Mouse (Mus musculus): ENCODE measurements at regions not wholly inside any gene's neighbourhood (a gene's known extent, or its start where the extent isn't known, plus 50 kb on each side); places are given as distances from the start of the nearest gene placed in this dataset.
"Not testable (repeated sequence)": the region's sequence is repeated elsewhere in the genome, so short reads cannot be mapped to it uniquely, and the experiment has no call there.

DNA sequence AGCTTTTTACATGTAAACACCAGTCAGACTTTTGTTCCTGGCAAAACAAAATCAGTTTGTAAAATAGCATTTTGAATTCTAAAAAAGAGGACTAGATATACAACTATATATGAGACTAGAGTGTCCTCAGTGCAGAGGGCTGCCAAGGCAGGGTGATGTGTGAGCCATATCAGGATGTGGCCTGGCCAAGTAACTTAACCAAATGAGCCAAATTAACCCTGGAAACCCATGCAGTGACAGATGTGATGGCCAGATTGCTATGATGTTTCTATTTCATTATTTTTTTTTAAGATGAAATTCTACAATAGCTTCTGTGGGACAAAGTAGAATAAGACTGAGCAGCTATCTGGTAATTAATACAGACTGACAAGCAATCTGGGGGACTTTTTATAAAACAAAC is 181.8 kb downstream of the Nova1 start:
- no peaks in the 10 kb centered on the region for H3K36me3 ChIP-seq (replicated peaks)

DNA sequence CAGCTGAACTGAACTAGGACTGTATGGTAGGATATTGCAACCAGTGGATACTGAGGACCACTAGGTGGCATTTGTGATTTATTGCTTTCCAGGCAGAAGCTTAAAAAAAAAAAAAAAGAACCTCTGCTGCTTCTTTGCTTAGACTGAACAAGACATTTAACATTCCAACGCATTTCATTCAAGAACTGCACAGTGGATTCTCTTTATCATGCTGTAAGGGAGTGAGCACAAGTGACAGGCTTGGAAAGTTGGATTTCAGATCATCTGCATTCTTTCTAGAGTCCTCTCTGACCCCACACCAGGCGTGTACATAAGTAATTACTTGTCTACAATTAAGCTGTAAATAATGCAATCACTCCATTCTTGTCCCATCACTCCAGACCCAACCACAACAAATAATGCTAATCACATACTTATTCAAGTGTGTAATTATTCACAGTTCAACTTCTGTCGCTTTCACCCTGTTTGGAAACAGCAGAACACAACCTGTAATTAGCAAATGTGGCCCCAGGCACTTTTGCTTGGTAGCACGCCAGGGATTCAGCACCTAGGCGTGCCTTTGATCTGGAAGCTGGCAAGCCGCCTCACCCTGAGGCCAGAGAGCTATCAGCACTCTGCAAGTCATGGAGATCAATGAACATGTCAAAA is 183.5 kb downstream of the Nova1 start:
- Histone ChIP-seq H3K9ac (no peak overlapping the region), H3K9me3 (replicated peaks) (no peaks in the 10 kb centered on the region), H3K36me3 (replicated peaks) (no peaks in the 10 kb centered on the region), H3K4me3 (replicated peaks) (no peak overlapping the region), H3K27ac (replicated peaks) (no peak overlapping the region), H3K27me3 (no peaks in the 10 kb centered on the region), H3K4me2 (no peak overlapping the region), H3K4me1 (replicated peaks) (no peaks in the 10 kb centered on the region)
- no peak for ATAC-seq (ENCODE audit: insufficient read depth)
- WGBS (ENCODE audit: insufficient replicate concordance): 18% methylated on average over 6 of the region's 6 CpGs

More for the DNA sequence above, 181.8 kb downstream of the Nova1 start:
- Histone ChIP-seq H3K27ac (replicated peaks) (no peak overlapping the region), H3K9ac (no peak overlapping the region), H3K4me3 (replicated peaks) (no peak overlapping the region), H3K4me2 (no peak overlapping the region), H3K4me1 (replicated peaks) (no peaks in the 10 kb centered on the region), H3K27me3 (no peaks in the 10 kb centered on the region), H3K9me3 (replicated peaks) (no peaks in the 10 kb centered on the region)
- no peak for ATAC-seq (ENCODE audit: insufficient read depth)

DNA sequence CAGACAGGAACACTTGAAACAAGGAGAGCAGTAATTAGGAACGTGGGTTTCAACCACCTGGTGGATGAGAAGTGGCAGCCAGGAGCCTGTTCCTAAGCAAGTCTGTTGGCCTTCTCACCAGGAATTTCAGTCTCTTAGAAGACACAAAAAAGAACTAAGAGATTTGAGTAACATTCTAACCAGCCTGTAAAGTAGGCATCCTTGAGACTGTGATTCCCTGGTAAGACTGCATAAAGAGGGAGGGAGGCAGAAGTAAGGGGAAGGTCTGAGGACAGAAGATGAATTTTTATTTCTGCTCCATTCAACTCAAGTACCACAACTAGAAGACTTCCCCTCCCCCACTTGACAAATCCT is 184.0 kb downstream of the Nova1 start:
- no peaks in the 10 kb centered on the region for H3K36me3 ChIP-seq (replicated peaks)
- H3K27me3 ChIP-seq: no peaks in the 10 kb centered on the region
- no peak overlapping the region for H3K4me3 ChIP-seq (replicated peaks)
- H3K4me1 ChIP-seq (replicated peaks): no peaks in the 10 kb centered on the region
- no peak overlapping the region for H3K27ac ChIP-seq (replicated peaks)
- no peak overlapping the region for H3K4me2 ChIP-seq
- 5% methylated on average over 1 of the region's 1 CpGs for WGBS (ENCODE audit: insufficient replicate concordance)
- H3K9me3 ChIP-seq (replicated peaks): no peaks in the 10 kb centered on the region
- no peak for ATAC-seq (ENCODE audit: insufficient read depth)
- H3K9ac ChIP-seq: no peak overlapping the region

DNA sequence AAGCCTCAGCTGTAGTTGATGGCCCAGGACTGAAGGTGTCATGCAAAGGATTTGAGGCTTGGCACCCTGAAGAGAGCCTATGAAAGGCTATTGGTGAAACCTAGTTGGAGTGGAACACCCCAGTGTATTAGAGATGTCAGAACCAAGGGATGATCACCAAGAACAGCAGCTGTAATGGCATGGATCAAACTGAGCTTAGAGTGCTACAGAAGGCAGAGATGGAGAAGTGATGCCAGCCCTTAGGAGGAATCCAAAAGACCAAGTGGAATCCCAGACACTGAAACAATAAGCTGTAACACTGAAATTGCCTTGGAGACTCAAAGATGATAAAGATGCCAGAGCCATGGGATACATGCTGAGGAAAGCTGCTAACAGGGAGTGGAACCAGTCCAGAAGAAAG is 186.3 kb downstream of the Nova1 start:
- not testable (repeated sequence) for H3K36me3 ChIP-seq (replicated peaks)

DNA sequence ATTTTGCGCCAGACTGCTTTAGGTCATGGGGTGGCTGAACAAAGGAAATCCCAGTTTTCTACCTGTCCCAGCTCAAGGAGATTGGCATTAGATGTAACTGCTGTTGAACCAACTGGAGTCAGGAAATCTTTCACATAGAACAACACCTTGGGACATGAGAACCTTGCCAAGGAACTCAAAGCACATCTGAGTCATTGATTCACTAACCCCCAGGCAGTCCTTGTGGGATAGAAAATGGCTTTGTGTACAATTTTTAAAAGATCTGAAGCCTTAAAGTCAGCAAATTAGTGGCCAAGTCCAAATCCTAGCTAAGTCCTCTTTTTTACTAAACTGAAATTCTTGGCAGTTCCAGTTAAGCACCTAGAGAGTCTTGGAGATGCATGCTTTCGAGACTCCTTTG is 191.4 kb downstream of the Nova1 start:
- no peak overlapping the region for H3K4me2 ChIP-seq
- ATAC-seq (ENCODE audit: insufficient read depth): no peak
- WGBS (ENCODE audit: insufficient replicate concordance): 60% methylated on average over 2 of the region's 2 CpGs

More for the DNA sequence above, 186.3 kb downstream of the Nova1 start:
- ATAC-seq (ENCODE audit: insufficient read depth); H3K9ac ChIP-seq; H3K4me1 ChIP-seq (replicated peaks); H3K4me3 ChIP-seq (replicated peaks); H3K4me2 ChIP-seq; H3K9me3 ChIP-seq (replicated peaks); H3K27ac ChIP-seq (replicated peaks); H3K27me3 ChIP-seq: not testable (repeated sequence)

DNA sequence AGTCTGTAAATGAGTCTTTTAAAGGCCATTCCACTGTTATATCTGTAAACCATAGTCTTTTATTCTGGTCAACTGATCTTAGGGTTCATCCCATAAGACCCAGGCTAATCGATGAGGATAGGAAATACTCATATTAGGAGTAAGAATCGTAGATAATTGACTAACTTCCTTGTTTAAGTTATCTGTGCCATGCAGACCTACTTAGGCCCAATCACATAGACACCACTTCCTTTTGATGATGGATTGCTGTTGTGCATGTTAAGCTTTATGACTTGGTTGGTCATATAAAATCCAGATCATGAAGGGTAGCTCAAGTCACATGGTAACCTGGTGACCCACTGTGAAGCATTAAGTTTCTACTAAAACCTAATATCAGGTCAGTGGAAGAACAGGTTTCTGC is 207.3 kb downstream of the Nova1 start:
- no peaks in the 10 kb centered on the region for H3K4me1 ChIP-seq (replicated peaks)
- WGBS (ENCODE audit: insufficient replicate concordance): 33% methylated on average over 2 of the region's 2 CpGs
- no peak overlapping the region for H3K27ac ChIP-seq (replicated peaks)
- H3K4me2 ChIP-seq: no peak overlapping the region
- no peak for ATAC-seq (ENCODE audit: insufficient read depth)
- no peaks in the 10 kb centered on the region for H3K36me3 ChIP-seq (replicated peaks)
- H3K9me3 ChIP-seq (replicated peaks): no peaks in the 10 kb centered on the region
- no peak overlapping the region for H3K9ac ChIP-seq
- no peak overlapping the region for H3K4me3 ChIP-seq (replicated peaks)
- no peaks in the 10 kb centered on the region for H3K27me3 ChIP-seq

More for the DNA sequence above, 191.4 kb downstream of the Nova1 start:
- Histone ChIP-seq H3K27me3 (no peaks in the 10 kb centered on the region), H3K36me3 (replicated peaks) (no peaks in the 10 kb centered on the region), H3K9ac (no peak overlapping the region), H3K4me1 (replicated peaks) (no peaks in the 10 kb centered on the region), H3K9me3 (replicated peaks) (no peaks in the 10 kb centered on the region), H3K4me3 (replicated peaks) (no peak overlapping the region), H3K27ac (replicated peaks) (no peak overlapping the region)

DNA sequence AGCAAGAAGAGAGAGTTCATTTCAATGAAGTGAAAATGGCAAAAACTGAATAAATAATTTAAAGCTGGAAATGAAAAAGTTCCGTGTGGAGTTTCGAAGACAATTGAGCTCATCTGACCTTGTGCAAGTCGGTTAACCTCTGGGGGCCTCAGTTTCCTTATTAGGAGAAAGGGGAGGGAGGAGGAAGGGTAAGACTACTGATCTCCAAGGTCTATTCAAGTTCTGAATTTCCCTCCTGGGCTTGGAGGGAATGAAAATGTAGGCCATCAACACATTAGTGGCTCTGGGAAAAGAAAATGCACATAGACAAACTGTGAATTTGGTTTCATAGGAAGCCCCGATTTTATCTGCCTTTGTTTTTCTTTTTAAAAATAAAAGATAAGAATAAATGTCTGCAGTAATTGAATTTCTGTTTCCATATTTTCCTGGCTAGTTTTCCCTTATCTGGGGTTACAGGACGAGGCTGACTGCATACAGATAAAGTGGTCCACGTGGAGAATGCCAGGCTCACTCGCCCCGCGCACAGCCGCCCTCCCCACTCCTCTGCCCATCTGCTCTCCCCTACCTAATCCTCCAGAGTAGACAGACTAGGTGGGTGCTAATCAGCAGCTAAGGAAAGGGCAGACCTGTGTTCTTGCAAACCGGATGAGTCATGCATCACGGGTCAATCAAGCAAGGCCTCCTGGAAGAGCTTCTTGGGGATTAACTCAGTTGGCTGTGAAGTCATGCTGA is 209.0 kb downstream of the Nova1 start:
- Histone ChIP-seq H3K4me3 (replicated peaks) (no peak overlapping the region), H3K27me3 (no peaks in the 10 kb centered on the region), H3K9ac (no peak overlapping the region), H3K36me3 (replicated peaks) (no peaks in the 10 kb centered on the region), H3K4me1 (replicated peaks) (no peaks in the 10 kb centered on the region), H3K4me2 (no peak overlapping the region), H3K9me3 (replicated peaks) (no peaks in the 10 kb centered on the region), H3K27ac (replicated peaks) (no peak overlapping the region)
- no peak for ATAC-seq (ENCODE audit: insufficient read depth)
- 39% methylated on average over 12 of the region's 12 CpGs for whole genome bisulfite sequencing (ENCODE audit: insufficient replicate concordance)

DNA sequence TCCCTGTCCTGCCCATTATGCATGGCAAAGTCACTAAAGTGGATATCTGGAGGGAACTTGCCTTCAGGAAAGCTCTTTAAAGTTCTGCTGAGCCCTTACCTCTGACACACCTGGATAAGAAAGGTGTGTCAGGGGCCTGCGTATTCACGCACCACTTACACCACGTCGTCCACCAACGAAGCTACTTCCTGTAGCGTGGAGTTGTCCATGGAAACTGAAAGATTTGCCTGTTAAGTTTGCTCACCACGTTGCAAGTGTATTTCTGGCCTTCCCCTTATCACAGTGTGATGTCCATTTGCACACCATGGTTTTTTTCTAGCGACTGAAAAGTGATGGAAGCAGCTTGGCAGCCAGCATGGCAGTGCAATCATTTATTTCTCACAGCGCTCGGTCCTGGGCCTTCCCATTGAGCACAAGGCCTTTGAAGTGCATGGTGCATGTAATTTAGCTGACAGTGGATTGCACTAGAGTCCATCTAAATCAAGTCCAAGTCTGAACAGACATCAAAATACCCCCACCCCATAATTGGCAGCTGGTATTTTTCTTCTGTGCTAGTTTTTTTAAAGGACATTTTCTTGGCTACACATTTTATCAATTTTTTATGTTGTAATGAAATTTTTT is 210.3 kb downstream of the Nova1 start:
- Histone ChIP-seq H3K27ac (replicated peaks) (no peak overlapping the region), H3K9me3 (replicated peaks) (no peaks in the 10 kb centered on the region), H3K4me3 (replicated peaks) (no peak overlapping the region), H3K4me2 (no peak overlapping the region), H3K36me3 (replicated peaks) (no peaks in the 10 kb centered on the region), H3K4me1 (replicated peaks) (no peaks in the 10 kb centered on the region), H3K27me3 (no peaks in the 10 kb centered on the region), H3K9ac (no peak overlapping the region)
- 73% methylated on average over 10 of the region's 10 CpGs for WGBS (ENCODE audit: insufficient replicate concordance)
- no peak for ATAC-seq (ENCODE audit: insufficient read depth)

DNA sequence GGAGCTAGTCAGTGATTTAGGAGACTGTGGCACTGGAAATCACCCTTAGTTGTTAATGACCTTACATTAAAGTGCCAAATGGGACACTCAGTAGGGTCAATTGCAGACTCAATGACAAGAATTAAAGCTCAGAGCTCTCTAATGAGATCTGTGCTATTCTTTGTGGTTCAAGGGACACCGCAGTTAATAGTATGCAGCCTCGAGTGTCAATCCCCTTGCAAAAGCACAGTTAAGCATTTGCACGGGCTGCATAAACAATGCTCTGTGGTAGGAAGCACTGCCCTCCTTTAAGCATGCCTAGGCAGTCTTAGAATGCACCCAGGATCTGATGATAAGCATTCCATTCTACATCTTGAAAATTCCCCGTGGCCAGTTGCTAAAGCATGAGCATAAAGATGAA is 221.5 kb downstream of the Nova1 start:
- ATAC-seq (ENCODE audit: insufficient read depth): no peak
- no peaks in the 10 kb centered on the region for H3K27me3 ChIP-seq
- no peaks in the 10 kb centered on the region for H3K36me3 ChIP-seq (replicated peaks)
- no peaks in the 10 kb centered on the region for H3K9me3 ChIP-seq (replicated peaks)
- no peaks in the 10 kb centered on the region for H3K4me1 ChIP-seq (replicated peaks)
- no peak overlapping the region for H3K9ac ChIP-seq
- H3K4me3 ChIP-seq (replicated peaks): no peak overlapping the region
- WGBS (ENCODE audit: insufficient replicate concordance): 15% methylated on average over 4 of the region's 4 CpGs
- no peak overlapping the region for H3K4me2 ChIP-seq
- no peak overlapping the region for H3K27ac ChIP-seq (replicated peaks)

DNA sequence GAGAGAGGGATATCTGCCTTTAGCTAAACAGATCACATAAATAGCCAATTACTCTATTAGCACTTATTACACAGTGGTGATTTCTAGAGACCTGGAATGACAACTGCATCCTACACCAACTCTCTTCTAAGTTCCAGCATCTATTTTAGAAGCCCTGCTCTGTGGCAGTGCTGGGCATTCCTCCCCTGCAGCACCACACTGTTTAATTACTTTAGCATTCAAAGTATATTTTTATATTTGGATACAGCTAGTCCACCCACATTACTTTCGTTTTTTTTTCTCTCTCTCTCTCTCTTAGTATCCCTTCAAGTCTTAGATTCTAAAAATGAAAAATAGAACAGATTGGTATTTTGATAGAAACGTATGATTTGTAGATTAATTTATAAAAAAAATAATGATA is 250.1 kb downstream of the Nova1 start:
- Histone ChIP-seq H3K4me2 (no peak overlapping the region), H3K27ac (replicated peaks) (no peak overlapping the region), H3K9me3 (replicated peaks) (no peaks in the 10 kb centered on the region), H3K9ac (no peak overlapping the region), H3K36me3 (replicated peaks) (no peaks in the 10 kb centered on the region), H3K4me1 (replicated peaks) (no peaks in the 10 kb centered on the region), H3K27me3 (no peaks in the 10 kb centered on the region), H3K4me3 (replicated peaks) (no peak overlapping the region)
- 48% methylated on average over 2 of the region's 2 CpGs for WGBS (ENCODE audit: insufficient replicate concordance)
- ATAC-seq (ENCODE audit: insufficient read depth): no peak

DNA sequence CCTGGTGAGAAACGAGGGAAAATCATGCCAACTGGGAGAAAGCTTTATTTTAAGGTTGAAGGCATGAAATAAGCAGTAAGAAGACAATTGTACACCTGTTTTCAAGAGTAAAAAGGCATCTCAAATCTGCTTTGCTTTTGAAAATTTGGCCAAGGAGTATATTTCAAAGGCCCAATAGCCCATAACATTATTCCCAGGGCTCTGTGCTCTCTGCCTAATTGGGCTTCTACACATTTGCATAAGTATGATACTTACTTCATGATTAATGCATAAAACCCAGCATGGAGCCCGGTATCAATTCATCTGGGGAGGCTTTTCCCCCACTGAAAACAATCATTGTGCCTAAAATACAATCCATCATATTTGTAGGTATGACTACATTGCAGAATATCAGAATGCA is 252.4 kb downstream of the Nova1 start:
- H3K9me3 ChIP-seq (replicated peaks): no peaks in the 10 kb centered on the region
- no peak overlapping the region for H3K27ac ChIP-seq (replicated peaks)
- H3K36me3 ChIP-seq (replicated peaks): no peaks in the 10 kb centered on the region
- WGBS (ENCODE audit: insufficient replicate concordance): 32% methylated on average over 2 of the region's 2 CpGs
- no peak for ATAC-seq (ENCODE audit: insufficient read depth)
- no peaks in the 10 kb centered on the region for H3K27me3 ChIP-seq
- H3K4me1 ChIP-seq (replicated peaks): no peaks in the 10 kb centered on the region
- no peak overlapping the region for H3K4me2 ChIP-seq
- no peak overlapping the region for H3K4me3 ChIP-seq (replicated peaks)
- H3K9ac ChIP-seq: no peak overlapping the region

DNA sequence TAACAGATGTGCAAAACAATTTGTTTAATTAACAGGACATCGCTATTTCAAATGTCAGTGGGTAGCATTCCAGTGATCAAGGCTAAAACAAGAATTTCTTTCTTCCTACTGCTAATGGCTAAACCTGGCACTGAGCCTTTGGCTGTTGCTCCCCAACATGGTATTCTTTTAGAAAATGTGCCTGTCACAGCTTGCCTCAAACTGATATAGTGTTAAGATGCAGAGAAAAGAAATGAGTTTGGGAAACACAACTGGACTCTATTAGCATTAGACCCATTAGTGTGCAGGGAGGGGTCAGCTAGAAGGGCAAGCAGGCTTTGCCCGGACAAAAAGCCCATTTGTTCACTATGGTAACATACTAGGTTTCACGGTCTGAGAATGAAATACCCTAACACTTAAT is 297.8 kb downstream of the Nova1 start:
- Histone ChIP-seq H3K4me2 (no peak overlapping the region), H3K36me3 (replicated peaks) (no peaks in the 10 kb centered on the region), H3K27ac (replicated peaks) (no peak overlapping the region), H3K9me3 (replicated peaks) (no peaks in the 10 kb centered on the region), H3K4me1 (replicated peaks) (no peaks in the 10 kb centered on the region), H3K9ac (no peak overlapping the region), H3K27me3 (no peaks in the 10 kb centered on the region), H3K4me3 (replicated peaks) (no peak overlapping the region)
- no peak for ATAC-seq (ENCODE audit: insufficient read depth)
- WGBS (ENCODE audit: insufficient replicate concordance): 45% methylated on average over 3 of the region's 3 CpGs
